Mouse (Mus musculus): ENCODE results near the gene Anxa11.
"Not testable (repeated sequence)": the region's sequence is repeated elsewhere in the genome, so short reads cannot be mapped to it uniquely, and the experiment has no call there.

The Anxa11 gene

DNA sequence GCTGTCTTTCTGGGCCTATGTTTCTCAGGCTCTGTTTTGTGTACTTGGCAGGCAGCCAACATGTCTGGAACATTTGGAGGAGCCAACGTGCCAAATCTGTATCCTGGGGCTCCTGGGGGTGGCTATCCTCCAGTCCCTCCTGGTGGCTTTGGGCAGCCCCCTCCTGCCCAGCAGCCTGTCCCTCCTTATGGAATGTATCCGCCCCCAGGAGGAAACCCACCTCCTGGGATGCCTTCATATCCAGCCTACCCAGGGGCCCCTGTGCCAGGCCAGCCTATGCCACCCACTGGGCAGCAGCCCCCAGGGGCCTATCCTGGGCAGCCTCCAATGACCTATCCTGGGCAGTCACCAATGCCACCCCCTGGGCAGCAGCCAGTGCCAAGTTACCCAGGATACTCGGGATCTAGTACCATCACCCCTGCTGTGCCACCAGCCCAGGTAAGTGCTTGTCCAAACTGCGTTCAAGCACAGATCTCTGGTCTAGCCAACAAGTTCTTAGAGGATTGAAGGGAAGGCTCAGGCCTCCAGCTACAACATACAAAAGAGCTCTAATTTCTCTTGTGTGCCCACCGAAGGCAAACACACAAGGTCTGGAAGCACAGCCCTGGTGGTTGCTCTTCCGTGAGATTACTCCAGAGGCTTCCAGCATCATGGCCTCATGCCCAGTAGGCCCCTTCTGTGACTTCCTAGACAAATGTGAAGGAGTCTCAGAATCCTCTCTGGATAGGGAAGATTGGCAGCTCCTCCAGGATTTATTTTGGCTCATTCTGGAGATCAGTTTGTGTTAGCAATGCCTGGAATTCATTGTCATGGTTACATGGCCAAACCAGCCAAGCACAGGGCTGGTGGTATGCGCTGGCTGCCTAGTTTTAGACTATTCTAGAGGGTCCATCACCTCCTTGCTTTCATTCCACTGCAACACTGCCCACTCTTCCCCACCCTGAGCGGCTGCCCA is 30.8 kb downstream of the Anxa11 start:
- DNase-seq: peak; percentile 45 to 64

DNA sequence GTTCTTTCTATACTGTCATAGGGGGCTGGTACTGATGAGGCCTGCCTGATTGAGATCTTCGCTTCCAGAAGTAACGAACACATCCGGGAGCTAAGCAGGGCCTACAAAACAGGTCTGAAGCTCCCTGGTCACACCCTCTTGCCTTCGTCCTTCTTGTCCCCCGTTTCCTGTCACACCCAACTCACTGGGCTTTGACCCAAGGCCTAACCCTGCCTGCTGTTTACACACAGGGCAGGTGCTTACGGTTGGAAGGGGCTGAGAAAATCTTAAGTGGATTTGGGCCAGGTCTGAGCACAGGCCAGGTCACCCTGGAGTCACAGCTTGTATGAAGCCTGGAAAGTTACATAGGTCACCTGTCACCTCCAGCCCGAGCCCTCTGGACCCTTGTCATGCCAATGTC is 34.7 kb downstream of the Anxa11 start:
- not testable (repeated sequence) for DNase-seq

GRCm38 (mm10) chr14:25881769-25882168 is 39.8 kb downstream of the Anxa11 start:
- DNase-seq: not testable (repeated sequence)

GRCm38 (mm10) chr14:25885886-25886285 is 43.9 kb downstream of the Anxa11 start:
- DNase-seq: not testable (repeated sequence)

DNA sequence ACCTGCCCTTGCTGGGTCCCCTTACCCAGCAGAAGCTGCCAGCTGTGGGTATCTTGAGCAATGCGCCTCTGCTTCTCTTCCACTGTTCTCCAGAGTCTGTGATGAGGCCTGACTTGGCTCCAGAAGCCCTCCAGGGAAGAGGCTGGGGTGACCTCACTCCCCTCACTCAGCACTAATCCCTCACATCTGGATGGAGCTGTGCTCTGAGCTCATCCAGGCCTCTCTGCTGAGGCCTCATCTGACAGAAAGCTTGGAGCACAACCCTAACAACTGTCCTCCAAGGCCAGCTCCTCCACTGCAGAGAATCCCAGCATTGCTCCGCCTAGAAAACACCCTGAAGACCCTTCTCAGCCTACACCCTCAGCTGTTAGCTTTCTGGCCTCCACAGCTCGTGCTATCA is 52.6 kb downstream of the Anxa11 start:
- not testable (repeated sequence) for DNase-seq

DNA sequence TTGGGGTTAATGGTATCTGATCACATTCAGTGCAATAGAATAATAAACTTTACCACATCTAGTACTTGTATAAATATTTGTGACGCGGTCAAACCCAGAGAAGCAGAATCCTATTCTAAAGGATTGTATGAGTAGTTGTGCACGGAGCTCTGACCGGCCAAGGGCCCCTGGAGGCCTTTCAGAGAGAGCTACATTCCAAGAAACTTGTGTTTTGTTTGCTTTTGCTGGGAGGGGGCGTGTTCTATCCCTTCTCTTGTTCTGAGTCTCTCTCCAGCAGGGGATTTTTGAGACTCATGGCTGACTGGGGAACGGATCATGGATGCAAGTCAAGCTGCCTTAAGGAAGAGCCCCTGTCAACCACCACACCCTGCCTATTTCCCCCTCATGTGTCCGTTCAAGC is 53.7 kb downstream of the Anxa11 start:
- not testable (repeated sequence) for DNase-seq

GRCm38 (mm10) chr14:25903000-25903399 is 61.0 kb downstream of the Anxa11 start, which contains the start of gene Plac9a:
Gene Plac9a, minus strand, starts transcription at chr14:25903100.
- not testable (repeated sequence) for DNase-seq

- not testable (repeated sequence) for DNase-seq
Measured at GRCm38 (mm10) chr14:25905243-25905642, 63.3 kb downstream of the Anxa11 start.

GRCm38 (mm10) chr14:25907272-25907671 is 65.3 kb downstream of the Anxa11 start:
- DNase-seq: not testable (repeated sequence)

DNA sequence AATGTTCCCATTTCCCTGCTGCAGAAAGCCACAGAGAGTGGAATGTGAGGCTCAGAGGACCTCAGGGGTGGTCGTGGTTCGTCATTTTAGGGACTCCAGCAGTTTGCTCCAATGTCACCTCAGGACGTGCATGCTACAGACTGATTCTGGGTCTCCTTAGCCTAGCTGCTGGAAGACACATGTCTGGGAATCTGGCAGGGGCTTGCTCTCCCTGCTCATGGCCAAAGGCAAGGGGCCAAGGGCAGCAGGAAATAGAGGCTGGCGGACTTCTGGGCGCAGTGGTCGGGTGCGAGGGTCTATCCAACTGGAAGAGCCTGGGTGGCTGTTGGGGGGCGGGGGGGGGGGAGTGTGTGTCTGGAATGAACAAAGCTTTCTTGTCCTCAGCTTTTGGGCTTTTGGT is 67.0 kb downstream of the Anxa11 start:
- DNase-seq: not testable (repeated sequence)

DNA sequence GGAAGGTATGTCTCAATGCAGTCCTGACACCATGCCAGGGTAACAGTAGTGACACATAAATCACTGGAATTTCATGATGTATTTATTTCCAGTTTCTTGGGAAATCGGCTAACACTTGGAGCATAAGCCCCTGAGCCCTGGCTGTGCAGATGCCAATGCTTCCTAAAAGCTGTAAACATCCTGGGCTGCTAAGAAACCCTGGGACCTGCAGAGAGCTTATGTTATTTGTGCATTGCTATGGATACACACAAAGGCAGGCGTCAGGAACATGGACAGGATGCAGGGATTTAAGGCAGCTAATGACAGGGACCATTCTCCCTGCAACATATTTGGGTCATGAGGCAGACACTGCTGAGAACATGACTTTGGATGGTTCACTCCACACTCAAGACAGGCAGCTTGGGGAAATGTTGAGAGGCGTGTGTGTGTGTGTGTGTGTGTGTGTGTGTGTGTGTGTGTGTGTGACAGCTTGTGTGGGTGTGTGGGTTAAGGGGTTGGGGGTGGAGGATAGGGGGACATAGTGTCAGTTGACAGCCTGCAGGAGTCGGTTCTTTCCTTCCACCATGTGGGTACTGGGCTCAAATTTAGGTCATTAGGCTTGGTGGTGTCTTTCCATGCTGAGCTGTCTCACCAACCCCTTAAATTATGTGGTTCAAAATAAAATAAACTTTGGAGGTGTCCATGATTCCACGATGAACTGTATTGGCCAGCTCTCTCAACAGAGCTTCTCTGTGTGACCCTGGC is 76.6 kb downstream of the Anxa11 start:
- DNase-seq: not testable (repeated sequence)

GRCm38 (mm10) chr14:25926814-25927561 is 85.0 kb downstream of the Anxa11 start:
- DNase-seq: not testable (repeated sequence)

- not testable (repeated sequence) for DNase-seq
Measured at GRCm38 (mm10) chr14:25927562-25927881, 85.6 kb downstream of the Anxa11 start, which contains the start of gene Tmem254a. Gene Tmem254a, minus strand, starts transcription at chr14:25927672.
